1 mouse cellular context compared by ENCODE assay signal in genomic region chr7:106270947-106271346, GRCm38 (mm10). TPM values are rescaled to one million over a fixed set of nuclear protein-coding genes. Genes with fewer than 3 reads are reported as not detected.
"Had no signal": no experiment of that assay in that cellular context is flagged by ENCODE, and none has a peak within 500 bp of the region (broad histone marks: within the 10 kb centered on the region; RNA-seq: fewer than 3 reads in every experiment).

No protein-coding gene starts in this region.

RNA-seq across cellular contexts. Expression of gene Gvin1, which starts 55.8 kb away (rescaled TPM):
- polyA plus RNA-seq: limb, embryonic 12.5 days had no signal
